Mouse (Mus musculus): ENCODE results near the gene Ano5. TPM values are rescaled to one million over a fixed set of nuclear protein-coding genes. Genes with fewer than 3 reads are reported as not detected.

Gene Ano5
- 0.75 and 0.98 TPM in 2 replicates for polyA plus RNA-seq (2015; fragmentation: Nextera tagmentation; extraction: Ambion mirVana)

DNA sequence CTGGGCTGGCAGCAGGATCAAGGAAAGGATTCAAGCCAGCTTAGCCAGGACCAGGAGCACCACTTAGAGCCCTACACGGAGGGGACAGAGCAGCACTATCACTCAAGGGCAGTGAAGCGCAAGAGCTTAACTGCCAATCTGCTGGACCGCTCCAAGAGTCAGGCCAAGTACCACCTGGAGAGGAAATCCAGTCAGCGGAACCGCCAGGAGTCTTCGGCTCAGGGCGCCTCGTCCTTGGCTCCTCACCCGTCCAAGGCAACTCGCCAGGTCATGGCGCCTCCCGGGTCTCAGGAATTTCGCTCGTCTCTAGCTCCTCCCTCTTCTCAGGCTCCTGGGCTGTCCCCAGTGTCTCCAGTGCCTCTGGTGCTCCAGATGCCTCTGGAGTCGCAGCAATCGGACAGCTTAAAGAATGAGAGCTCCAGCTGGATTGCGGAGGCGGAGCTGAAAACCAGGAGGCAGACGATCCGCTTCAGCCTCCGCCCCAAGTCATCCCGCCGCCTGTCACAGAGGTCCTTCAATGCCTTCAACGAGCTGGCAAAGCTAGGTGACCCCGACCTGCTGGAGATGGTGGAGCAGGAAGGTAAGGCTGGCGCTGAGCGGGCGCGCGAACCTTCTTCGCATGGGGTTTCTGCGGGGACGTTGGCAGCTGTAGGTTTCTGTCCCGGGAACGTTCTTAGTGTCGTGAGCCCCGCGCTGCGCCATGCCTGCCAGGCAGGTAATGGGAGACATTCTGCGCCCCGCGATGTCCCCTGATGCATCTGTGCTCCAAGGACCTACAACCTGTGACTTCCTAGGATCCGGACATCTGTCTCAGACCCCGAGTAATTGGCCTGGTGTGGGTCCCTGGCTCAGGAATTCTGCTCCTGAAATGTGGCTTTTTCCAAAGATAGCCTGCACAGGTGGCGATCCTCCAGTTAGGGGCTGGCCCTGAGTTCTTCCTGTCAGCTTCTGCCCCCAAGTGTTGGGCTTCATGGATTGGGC, at the start of gene Ano5:
Ano5 (plus strand) TSS at position 359 of the 981 bp plus-strand sequence.
- Histone ChIP-seq H3K27ac (no peak within 1 kb of the TSS), H3K4me3 (replicated peaks) (peak within 1 kb of the TSS; percentile 55), H3K4me1 (replicated peaks) (peaks cover 10% of the 10 kb centered on the region; the same call in 1 of the 2 replicates), H3K4me2 (replicated peaks) (peak within 1 kb of the TSS; percentile 85), H3K36me3 (no peaks in the 10 kb centered on the region), H3K9ac (replicated peaks) (peak within 1 kb of the TSS; percentile 70), H3K27me3 (peaks cover 15% of the 10 kb centered on the region; the same call in 1 of the 2 replicates), H3K9me3 (no peaks in the 10 kb centered on the region)
- 1% methylated on average over 45 of the region's 45 CpGs for WGBS
- peak; percentile 93 for ATAC-seq

GRCm38 (mm10) chr7:51499396-51499795, 11.4 kb upstream of the Ano5 start:
- Histone ChIP-seq H3K9ac (replicated peaks) (no peak overlapping the region), H3K4me3 (replicated peaks) (no peak overlapping the region), H3K36me3 (no peaks in the 10 kb centered on the region), H3K9me3 (no peaks in the 10 kb centered on the region), H3K27me3 (no peaks in the 10 kb centered on the region), H3K4me1 (replicated peaks) (no peaks in the 10 kb centered on the region), H3K27ac (no peak overlapping the region), H3K4me2 (replicated peaks) (no peak overlapping the region)
- WGBS, result 47% methylated on average over 2 of the region's 2 CpGs
- ATAC-seq, result 0 out of 2 replicates have a peak, but pooled peaks have one; percentile 30

GRCm38 (mm10) chr7:51503940-51504339, 6.9 kb upstream of the Ano5 start:
- Histone ChIP-seq H3K9ac (replicated peaks) (no peak overlapping the region), H3K4me3 (replicated peaks) (no peak overlapping the region), H3K9me3 (no peaks in the 10 kb centered on the region), H3K4me2 (replicated peaks) (no peak overlapping the region), H3K27ac (no peak overlapping the region), H3K27me3 (no peaks in the 10 kb centered on the region), H3K4me1 (replicated peaks) (no peaks in the 10 kb centered on the region), H3K36me3 (no peaks in the 10 kb centered on the region)
- WGBS, result 45% methylated on average over 2 of the region's 2 CpGs
- no peak for ATAC-seq

- Histone ChIP-seq H3K9ac (replicated peaks) (no peak overlapping the region), H3K4me3 (replicated peaks) (no peak overlapping the region; the same call in 1 of the 2 replicates), H3K4me1 (replicated peaks) (peaks cover 10% of the 10 kb centered on the region; the same call in 1 of the 2 replicates), H3K27me3 (peaks cover 15% of the 10 kb centered on the region; the same call in 1 of the 2 replicates), H3K9me3 (no peaks in the 10 kb centered on the region), H3K4me2 (replicated peaks) (peak overlapping the region; percentile 85), H3K36me3 (no peaks in the 10 kb centered on the region), H3K27ac (no peak overlapping the region)
- 75% methylated on average over 7 of the region's 7 CpGs for WGBS
- ATAC-seq, result no peak; the same call in 1 of the 2 replicates
These were observed 682 bp upstream of the Ano5 start for GRCm38 (mm10) chr7:51510147-51510546.

DNA sequence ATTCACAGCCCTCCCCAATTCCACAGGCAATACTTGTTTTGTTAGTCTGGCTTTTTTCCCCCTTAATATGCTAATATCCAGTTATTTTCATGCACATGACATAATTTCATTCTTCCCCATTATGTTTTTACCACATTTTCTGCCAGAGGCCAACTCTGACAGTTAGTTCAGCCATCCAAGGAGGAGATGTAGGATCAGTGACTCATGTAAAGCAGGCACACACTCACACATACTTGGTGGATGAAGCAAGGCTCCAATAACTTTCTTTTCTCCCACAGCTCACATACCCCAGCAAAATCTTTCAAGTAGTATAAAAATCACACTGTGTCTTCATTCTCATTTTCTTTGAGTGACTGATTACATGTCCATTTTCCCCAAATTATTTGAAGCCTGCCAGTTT, 28.5 kb downstream of the Ano5 start:
- H3K4me1 ChIP-seq (replicated peaks), result no peaks in the 10 kb centered on the region
- no peaks in the 10 kb centered on the region for H3K9me3 ChIP-seq
- no peak overlapping the region for H3K9ac ChIP-seq (replicated peaks)
- no peaks in the 10 kb centered on the region for H3K36me3 ChIP-seq
- H3K27ac ChIP-seq, result no peak overlapping the region
- H3K4me3 ChIP-seq (replicated peaks), result no peak overlapping the region
- H3K4me2 ChIP-seq (replicated peaks), result no peak overlapping the region
- no peaks in the 10 kb centered on the region for H3K27me3 ChIP-seq
- no peak for ATAC-seq

DNA sequence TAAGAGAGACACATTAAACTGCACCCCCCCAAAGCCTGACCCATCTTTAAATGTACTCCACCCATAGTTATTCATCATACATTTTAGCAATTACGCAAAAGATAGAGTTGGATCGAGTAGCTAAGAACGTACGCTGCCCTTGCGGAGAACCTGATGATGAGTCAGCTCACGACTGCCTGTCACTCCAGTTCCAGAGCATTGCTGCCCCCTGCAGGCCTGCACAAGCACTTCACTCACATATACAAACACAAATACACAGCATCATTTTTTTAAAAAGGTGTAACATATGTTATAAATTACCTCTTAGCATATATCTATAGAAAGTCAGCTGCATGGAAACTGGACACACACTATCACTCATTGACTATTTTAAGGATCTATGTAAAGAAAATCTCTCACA, 29.9 kb downstream of the Ano5 start:
- Histone ChIP-seq H3K4me3 (replicated peaks) (no peak overlapping the region), H3K4me2 (replicated peaks) (no peak overlapping the region), H3K9me3 (no peaks in the 10 kb centered on the region), H3K27me3 (no peaks in the 10 kb centered on the region), H3K9ac (replicated peaks) (no peak overlapping the region), H3K27ac (no peak overlapping the region), H3K4me1 (replicated peaks) (no peaks in the 10 kb centered on the region), H3K36me3 (no peaks in the 10 kb centered on the region)
- ATAC-seq, result no peak
- 62% methylated on average over 6 of the region's 6 CpGs for WGBS

GRCm38 (mm10) chr7:51600021-51600420, 89.2 kb downstream of the Ano5 start:
- no peaks in the 10 kb centered on the region for H3K9me3 ChIP-seq
- H3K27me3 ChIP-seq, result no peaks in the 10 kb centered on the region
- no peak for ATAC-seq
- no peak overlapping the region for H3K4me2 ChIP-seq (replicated peaks)
- no peak overlapping the region for H3K9ac ChIP-seq (replicated peaks)
- no peaks in the 10 kb centered on the region for H3K4me1 ChIP-seq (replicated peaks)
- no peak overlapping the region for H3K4me3 ChIP-seq (replicated peaks)
- no peak overlapping the region for H3K27ac ChIP-seq
- 90% methylated on average over 4 of the region's 4 CpGs for WGBS
- H3K36me3 ChIP-seq, result no peaks in the 10 kb centered on the region

DNA sequence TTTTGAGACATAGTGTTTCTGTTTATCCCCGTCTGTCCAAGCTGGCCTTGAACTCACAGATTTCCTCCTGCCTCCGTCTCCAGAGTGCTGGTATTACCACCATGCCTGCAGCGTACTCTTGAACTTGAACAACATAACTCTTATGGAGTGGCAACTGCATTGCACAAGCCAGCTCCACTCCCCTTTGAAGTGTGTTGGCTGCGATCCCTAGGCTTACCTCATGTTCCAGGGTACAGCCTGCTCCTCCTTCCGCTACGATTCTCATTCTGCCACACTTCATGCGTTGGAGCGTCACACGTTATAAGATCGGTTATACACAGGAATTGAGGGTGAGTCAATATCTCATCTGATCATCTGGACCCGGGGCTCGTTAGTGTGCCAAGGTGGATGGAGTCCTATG, 92.9 kb downstream of the Ano5 start:
- Histone ChIP-seq H3K4me1 (replicated peaks) (no peaks in the 10 kb centered on the region), H3K4me3 (replicated peaks) (no peak overlapping the region), H3K36me3 (no peaks in the 10 kb centered on the region), H3K27me3 (no peaks in the 10 kb centered on the region), H3K27ac (no peak overlapping the region), H3K4me2 (replicated peaks) (no peak overlapping the region), H3K9me3 (no peaks in the 10 kb centered on the region), H3K9ac (replicated peaks) (no peak overlapping the region)
- WGBS, result 89% methylated on average over 12 of the region's 12 CpGs
- ATAC-seq, result no peak

DNA sequence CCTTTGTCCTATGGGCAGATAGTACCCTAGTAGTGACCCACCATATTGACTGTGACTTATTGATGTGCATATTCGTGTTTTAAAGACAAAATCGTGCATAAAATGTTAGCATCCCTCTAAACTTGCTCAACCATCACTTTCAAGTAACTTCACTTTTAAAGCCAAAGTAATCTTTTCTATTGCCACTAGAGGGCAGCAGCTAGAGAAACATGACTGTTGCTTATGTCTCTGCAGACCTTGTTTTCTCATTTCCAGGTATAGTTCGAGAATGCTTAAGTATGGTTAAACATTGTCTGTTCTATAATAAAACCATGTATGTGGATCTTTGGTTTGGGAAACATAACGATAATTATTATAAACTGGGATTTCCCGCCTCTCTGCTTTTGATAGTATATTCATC, 103.6 kb downstream of the Ano5 start:
- H3K4me1 ChIP-seq (replicated peaks), result peaks cover 9% of the 10 kb centered on the region
- ATAC-seq, result no peak
- WGBS, result 37% methylated on average over 5 of the region's 5 CpGs

GRCm38 (mm10) chr7:51617941-51618340, 107.1 kb downstream of the Ano5 start:
- peaks cover 23% of the 10 kb centered on the region for H3K27me3 ChIP-seq
- H3K36me3 ChIP-seq, result no peaks in the 10 kb centered on the region
- ATAC-seq, result no peak
- H3K9me3 ChIP-seq, result no peaks in the 10 kb centered on the region
- H3K9ac ChIP-seq (replicated peaks), result 0 out of 2 replicates have a peak overlapping the region, but pooled peaks have one; percentile 28
- peak overlapping the region; percentile 39 for H3K4me2 ChIP-seq (replicated peaks)
- peak overlapping the region; percentile 76 for H3K27ac ChIP-seq
- H3K4me3 ChIP-seq (replicated peaks), result no peak overlapping the region
- H3K4me1 ChIP-seq (replicated peaks), result peaks cover 14% of the 10 kb centered on the region

More for the DNA sequence above, 103.6 kb downstream of the Ano5 start:
- no peak overlapping the region for H3K27ac ChIP-seq
- H3K36me3 ChIP-seq, result no peaks in the 10 kb centered on the region
- H3K4me3 ChIP-seq (replicated peaks), result no peak overlapping the region
- H3K9ac ChIP-seq (replicated peaks), result no peak overlapping the region
- no peaks in the 10 kb centered on the region for H3K27me3 ChIP-seq
- H3K4me2 ChIP-seq (replicated peaks), result no peak overlapping the region
- H3K9me3 ChIP-seq, result no peaks in the 10 kb centered on the region

DNA sequence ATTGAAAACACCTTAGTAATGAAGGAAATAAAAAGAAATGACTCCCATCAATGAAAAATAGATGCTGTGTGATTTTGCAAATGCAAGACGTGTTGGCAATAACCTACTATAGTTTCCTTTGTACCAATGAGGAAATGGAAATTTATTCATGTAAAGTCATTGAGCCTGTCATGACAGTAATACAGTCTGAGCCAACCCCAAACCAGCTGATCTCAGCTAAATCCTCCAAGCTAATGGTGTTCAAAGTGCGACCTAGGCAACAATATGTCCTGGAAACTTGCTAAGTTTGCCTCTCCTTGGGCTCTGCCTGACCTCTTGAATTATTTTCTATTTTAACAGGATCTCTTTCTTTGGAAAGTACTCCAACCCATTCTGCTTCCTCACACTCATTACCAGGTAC, 107.6 kb downstream of the Ano5 start:
- H3K9ac ChIP-seq (replicated peaks), result no peak overlapping the region
- WGBS, result 25% methylated on average over 2 of the region's 2 CpGs

DNA sequence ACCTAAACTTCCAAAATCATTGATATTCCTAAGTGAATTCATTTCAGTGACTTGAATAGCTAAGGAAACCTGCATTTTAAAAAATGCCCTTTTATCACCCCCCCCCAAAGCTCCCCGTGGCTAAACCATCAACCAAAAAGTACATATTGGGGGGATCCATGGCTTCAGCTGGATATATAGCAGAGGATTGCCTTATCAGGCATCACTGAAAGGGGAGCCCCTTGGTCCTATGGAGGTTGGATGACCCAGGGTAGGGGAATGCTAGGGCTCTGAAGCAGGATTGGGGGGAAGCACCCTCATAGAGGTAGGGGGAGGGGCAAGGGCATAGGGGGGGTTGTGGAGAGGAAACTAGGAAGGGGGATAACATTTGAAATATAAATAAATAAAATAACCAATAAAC, 109.1 kb downstream of the Ano5 start:
- H3K9me3 ChIP-seq, result no peaks in the 10 kb centered on the region
- ATAC-seq, result no peak
- peak overlapping the region; percentile 46 for H3K4me2 ChIP-seq (replicated peaks)
- peak overlapping the region; percentile 2; the same call in 1 of the 2 replicates for H3K4me3 ChIP-seq (replicated peaks)
- 0 out of 2 replicates have a peak overlapping the region, but pooled peaks have one; percentile 23 for H3K9ac ChIP-seq (replicated peaks)
- peak overlapping the region; percentile 62 for H3K27ac ChIP-seq
- H3K27me3 ChIP-seq, result peaks cover 39% of the 10 kb centered on the region
- peaks cover 14% of the 10 kb centered on the region for H3K4me1 ChIP-seq (replicated peaks)
- no peaks in the 10 kb centered on the region for H3K36me3 ChIP-seq
- WGBS, result 36% methylated on average over 1 of the region's 1 CpGs

More for the DNA sequence above, 107.6 kb downstream of the Ano5 start:
- Histone ChIP-seq H3K36me3 (no peaks in the 10 kb centered on the region), H3K27ac (peak overlapping the region; percentile 61), H3K27me3 (peaks cover 24% of the 10 kb centered on the region), H3K9me3 (no peaks in the 10 kb centered on the region), H3K4me1 (replicated peaks) (peaks cover 14% of the 10 kb centered on the region), H3K4me3 (replicated peaks) (no peak overlapping the region), H3K4me2 (replicated peaks) (peak overlapping the region; percentile 27)
- no peak for ATAC-seq

Data from midbrain, embryonic 13.5 days (tissue).